Mouse (Mus musculus): ENCODE results near the gene Pter. TPM values are rescaled to one million over a fixed set of nuclear protein-coding genes. Genes with fewer than 3 reads are reported as not detected.
A peak's percentile ranks its signal among the peaks of the same experiment; 100 is the strongest.

Pter gene
- total and polyA plus RNA-seq, 3 experiments = 27.2 to 90.9 (median 53.7) TPM

DNA sequence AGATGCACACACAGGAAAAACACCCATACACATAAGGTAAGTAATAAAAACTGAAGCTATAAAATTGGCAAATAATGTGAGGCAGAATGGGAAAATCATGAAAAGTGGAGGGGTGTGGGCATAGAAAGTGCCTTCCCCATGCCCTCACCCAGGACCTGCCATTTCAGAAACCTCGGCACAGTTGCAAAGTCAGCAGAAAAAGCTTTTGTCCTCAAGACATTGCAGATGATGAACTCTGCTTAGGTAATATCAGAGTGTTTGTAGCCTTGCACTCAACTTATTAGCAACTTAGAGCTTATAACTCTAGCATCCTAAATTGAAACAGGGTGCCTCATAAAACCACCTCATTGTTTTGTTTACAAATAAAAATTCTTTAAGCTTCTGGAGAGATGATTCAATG, 49.6 kb upstream of the Pter start:
- H3K9ac ChIP-seq (ENCODE audit: insufficient read depth, low read depth) = no peak overlapping the region
- no peaks in the 10 kb centered on the region for H3K4me1 ChIP-seq (ENCODE audit: control insufficient read depth in 1 of 2, insufficient read depth in 2 of 2)
- H3K36me3 ChIP-seq (replicated peaks in 1 of 2; ENCODE audit: control insufficient read depth in 1 of 2, insufficient read depth in 1 of 2, low read length in 1 of 2) = no peaks in the 10 kb centered on the region
- no peak overlapping the region for H3K27ac ChIP-seq (ENCODE audit: insufficient read depth, low read depth)
- in situ Hi-C loops (cut with MboI; ENCODE audit: low pct_ligation_motif_present, low pct_unique_long_range_greater_than_20kb, low sequenced_read_pairs) (no loop called here), dilution Hi-C loops (cut with MboI; ENCODE audit: extremely low pct_ligation_motif_present, extremely low pct_unique_long_range_greater_than_20kb, low sequenced_read_pairs) (no loop called here)
- no peak overlapping the region for H3K4me3 ChIP-seq (replicated peaks in 1 of 3; ENCODE audit: low read depth in 2 of 3, low read length in 2 of 3, poor library complexity in 1 of 3)
- TF ChIP-seq EP300 (IDR thresholded peaks at IDR 0.05; ENCODE audit: low read length) (no peak), NRF1 (IDR thresholded peaks at IDR 0.05; ENCODE audit: low read depth, low read length) (no peak), MAFK (IDR thresholded peaks at IDR 0.05; ENCODE audit: insufficient replicate concordance, low read length) (peak; percentile 84)
- no peak for DNase-seq (ENCODE audit: extremely low read depth)
- H3K79me2 ChIP-seq (replicated peaks; ENCODE audit: control insufficient read depth, extremely low read depth, insufficient read depth, poor library complexity, severe bottlenecking) = no peaks in the 10 kb centered on the region
- H3K9me3 ChIP-seq (replicated peaks; ENCODE audit: low read length) = no peaks in the 10 kb centered on the region
- H3K27me3 ChIP-seq (replicated peaks) = no peaks in the 10 kb centered on the region
- H3K4me2 ChIP-seq (ENCODE audit: insufficient read depth, low read depth, poor library complexity, severe bottlenecking) = no peak overlapping the region

DNA sequence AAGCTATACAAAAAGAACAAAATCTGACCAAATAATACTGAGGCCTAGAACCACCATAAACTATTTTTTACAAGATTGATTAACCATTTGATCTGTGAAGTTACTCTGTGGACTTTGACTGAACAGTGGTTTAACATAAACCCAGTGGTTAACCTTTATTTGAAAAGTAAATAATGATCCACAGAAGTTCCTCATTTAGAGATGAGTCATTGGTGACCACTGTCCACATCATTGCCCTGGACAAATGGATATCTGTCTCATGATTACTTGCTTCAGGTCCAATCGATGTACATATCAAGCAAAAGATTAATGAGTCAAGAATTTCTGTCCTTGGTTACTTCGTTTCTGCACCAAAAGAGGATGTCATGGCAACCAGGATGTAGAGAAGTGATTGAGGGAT, 44.3 kb upstream of the Pter start:
- H3K9me3 ChIP-seq (replicated peaks; ENCODE audit: low read length) = no peaks in the 10 kb centered on the region

DNA sequence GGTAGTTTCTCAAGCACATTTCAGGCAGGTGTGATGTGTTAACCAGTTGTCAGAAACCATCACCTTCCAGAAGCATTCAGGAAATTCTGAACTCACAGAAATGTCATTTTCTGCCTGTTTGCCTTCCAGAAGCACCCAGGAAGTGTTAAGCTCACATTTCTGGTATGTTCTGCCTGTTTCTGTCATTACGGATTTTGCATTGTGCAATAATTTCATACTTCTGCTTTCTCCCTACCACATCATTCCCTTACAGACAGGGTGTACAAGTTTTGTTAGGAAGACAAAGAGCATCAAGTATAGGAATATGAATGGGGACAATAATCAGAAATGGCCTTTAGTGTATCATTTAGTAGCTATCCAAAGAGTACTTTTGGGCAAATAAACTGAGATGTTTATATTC, 42.8 kb upstream of the Pter start:
- Histone ChIP-seq H3K9me3 (replicated peaks; ENCODE audit: low read length) (no peaks in the 10 kb centered on the region), H3K9ac (ENCODE audit: insufficient read depth, low read depth) (no peak overlapping the region), H3K4me1 (ENCODE audit: control insufficient read depth in 1 of 2, insufficient read depth in 2 of 2) (no peaks in the 10 kb centered on the region), H3K27ac (ENCODE audit: insufficient read depth, low read depth) (no peak overlapping the region), H3K27me3 (replicated peaks) (no peaks in the 10 kb centered on the region), H3K79me2 (replicated peaks; ENCODE audit: control insufficient read depth, extremely low read depth, insufficient read depth, poor library complexity, severe bottlenecking) (no peaks in the 10 kb centered on the region), H3K36me3 (replicated peaks in 1 of 2; ENCODE audit: control insufficient read depth in 1 of 2, insufficient read depth in 1 of 2, low read length in 1 of 2) (no peaks in the 10 kb centered on the region), H3K4me3 (replicated peaks in 1 of 3; ENCODE audit: low read depth in 2 of 3, low read length in 2 of 3, poor library complexity in 1 of 3) (no peak overlapping the region), H3K4me2 (ENCODE audit: insufficient read depth, low read depth, poor library complexity, severe bottlenecking) (no peak overlapping the region)
- TF ChIP-seq BHLHE40 (IDR thresholded peaks at IDR 0.05; ENCODE audit: low read depth, low read length) (no peak), PAX5 (IDR thresholded peaks at IDR 0.05; ENCODE audit: low read length) (no peak), NELFE (IDR thresholded peaks at IDR 0.05; ENCODE audit: low read depth, low read length) (no peak), MYC (IDR thresholded peaks at IDR 0.05; ENCODE audit: low read depth, low read length) (no peak), JUND (conservative IDR thresholded peaks at IDR 0.05; ENCODE audit: low read depth, low read length) (no peak), POLR2A (IDR thresholded peaks at IDR 0.05; ENCODE audit: low read depth, low read length) (no peak), ZMIZ1 (IDR thresholded peaks at IDR 0.05; ENCODE audit: low read depth, low read length) (no peak), UBTF (IDR thresholded peaks at IDR 0.05; ENCODE audit: low read depth, low read length) (no peak), E2F4 (IDR thresholded peaks at IDR 0.05; ENCODE audit: insufficient replicate concordance, low read depth, low read length) (no peak), USF2 (conservative IDR thresholded peaks at IDR 0.05; ENCODE audit: low read depth, low read length) (no peak), KAT2A (IDR thresholded peaks at IDR 0.05; ENCODE audit: insufficient replicate concordance, low read length) (no peak), ZKSCAN1 (IDR thresholded peaks at IDR 0.05; ENCODE audit: borderline replicate concordance, low read depth, low read length) (no peak), ZNF384 (IDR thresholded peaks at IDR 0.05; ENCODE audit: low read depth, low read length) (no peak), MEF2A (IDR thresholded peaks at IDR 0.05; ENCODE audit: borderline replicate concordance, low read depth, low read length) (no peak), SMC3 (IDR thresholded peaks at IDR 0.05; ENCODE audit: low read depth, low read length) (no peak), HCFC1 (IDR thresholded peaks at IDR 0.05; ENCODE audit: low read depth, low read length) (no peak), MAFK (IDR thresholded peaks at IDR 0.05; ENCODE audit: insufficient replicate concordance, low read length) (no peak), RAD21 (IDR thresholded peaks at IDR 0.05; ENCODE audit: low read depth, low read length) (no peak), USF1 (IDR thresholded peaks at IDR 0.05; ENCODE audit: low read depth, low read length) (no peak)
- DNase-seq (ENCODE audit: extremely low read depth) = no peak
- dilution Hi-C loops (cut with MboI; ENCODE audit: extremely low pct_ligation_motif_present, extremely low pct_unique_long_range_greater_than_20kb, low sequenced_read_pairs) = no loop called here
- in situ Hi-C loops (cut with MboI; ENCODE audit: low pct_ligation_motif_present, low pct_unique_long_range_greater_than_20kb, low sequenced_read_pairs) = no loop called here

More for the DNA sequence above, 44.3 kb upstream of the Pter start:
- H3K9ac ChIP-seq (ENCODE audit: insufficient read depth, low read depth) = no peak overlapping the region
- H3K4me3 ChIP-seq (replicated peaks in 1 of 3; ENCODE audit: low read depth in 2 of 3, low read length in 2 of 3, poor library complexity in 1 of 3) = no peak overlapping the region
- no peak overlapping the region for H3K27ac ChIP-seq (ENCODE audit: insufficient read depth, low read depth)
- H3K79me2 ChIP-seq (replicated peaks; ENCODE audit: control insufficient read depth, extremely low read depth, insufficient read depth, poor library complexity, severe bottlenecking) = no peaks in the 10 kb centered on the region
- no peaks in the 10 kb centered on the region for H3K4me1 ChIP-seq (ENCODE audit: control insufficient read depth in 1 of 2, insufficient read depth in 2 of 2)
- dilution Hi-C loops (cut with MboI; ENCODE audit: extremely low pct_ligation_motif_present, extremely low pct_unique_long_range_greater_than_20kb, low sequenced_read_pairs) = no loop called here
- no peaks in the 10 kb centered on the region for H3K36me3 ChIP-seq (replicated peaks in 1 of 2; ENCODE audit: control insufficient read depth in 1 of 2, insufficient read depth in 1 of 2, low read length in 1 of 2)
- TF ChIP-seq CHD2 (IDR thresholded peaks at IDR 0.05; ENCODE audit: low read length) = no peak
- no peak for TF ChIP-seq BHLHE40 (IDR thresholded peaks at IDR 0.05; ENCODE audit: low read depth, low read length)
- no peak for TF ChIP-seq POLR2A (IDR thresholded peaks at IDR 0.05; ENCODE audit: low read depth, low read length)
- TF ChIP-seq E2F4 (IDR thresholded peaks at IDR 0.05; ENCODE audit: insufficient replicate concordance, low read depth, low read length) = no peak
- no peak for TF ChIP-seq RAD21 (IDR thresholded peaks at IDR 0.05; ENCODE audit: low read depth, low read length)
- no peak for TF ChIP-seq UBTF (IDR thresholded peaks at IDR 0.05; ENCODE audit: low read depth, low read length)
- no peaks in the 10 kb centered on the region for H3K27me3 ChIP-seq (replicated peaks)
- H3K4me2 ChIP-seq (ENCODE audit: insufficient read depth, low read depth, poor library complexity, severe bottlenecking) = no peak overlapping the region
- DNase-seq (ENCODE audit: extremely low read depth) = no peak
- in situ Hi-C loops (cut with MboI; ENCODE audit: low pct_ligation_motif_present, low pct_unique_long_range_greater_than_20kb, low sequenced_read_pairs) = no loop called here

Measured in CH12.LX (cell line).